Mouse (Mus musculus): ENCODE data around the gene Kcnh4.

- TF ChIP-seq POU5F1 (IDR thresholded peaks at IDR 0.05; ENCODE audit: borderline replicate concordance, low read length) (no peak), CTCF (conservative IDR thresholded peaks at IDR 0.05; ENCODE audit: low read length) (no peak), NANOG (IDR thresholded peaks at IDR 0.05; ENCODE audit: borderline replicate concordance, low read length) (no peak)
Measured at GRCm38 (mm10) chr11:100728601-100729000, 31.1 kb downstream of the Kcnh4 start.
